Mouse (Mus musculus): ENCODE data around the gene Hrh2.

The Hrh2 gene

DNA sequence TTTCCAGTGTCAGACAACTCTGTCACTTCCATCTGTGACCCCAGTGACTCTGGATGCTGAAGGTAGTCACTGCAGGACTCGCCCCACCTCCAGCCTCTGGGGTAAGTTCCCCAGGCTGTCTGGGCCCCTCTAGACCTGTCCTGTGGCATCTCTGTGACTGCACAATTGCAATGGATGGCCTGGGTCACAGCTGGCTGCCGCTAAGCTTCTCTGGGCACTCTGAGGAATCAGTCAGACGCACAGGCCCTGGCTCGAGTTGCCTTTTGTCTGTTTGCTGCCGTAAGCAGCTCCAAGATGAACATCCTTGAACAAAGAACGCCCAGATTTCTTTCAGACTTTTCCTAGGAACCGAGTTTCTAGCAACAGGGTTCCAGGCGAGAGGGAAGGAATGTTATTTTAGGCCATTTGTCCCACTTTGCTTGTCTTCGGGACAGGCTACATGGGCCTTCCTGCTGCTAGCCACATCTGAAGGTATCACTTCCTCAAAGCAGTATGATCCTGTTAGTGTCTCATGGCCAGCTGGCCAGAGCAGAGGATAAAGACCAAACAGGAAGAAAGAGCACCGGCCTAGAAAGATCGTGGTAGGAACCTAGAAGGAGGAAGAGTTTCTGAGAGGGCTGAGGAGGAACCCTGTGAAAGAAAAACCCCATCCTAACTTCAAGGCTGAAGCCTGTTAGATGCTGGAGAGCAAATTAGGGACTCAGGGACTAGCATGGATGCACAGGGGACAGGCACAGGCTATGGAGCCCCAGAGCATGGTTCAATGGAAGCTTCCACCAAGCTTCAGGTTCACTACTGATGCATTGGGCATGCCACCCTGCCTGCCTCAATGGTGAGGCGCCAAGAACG is 31.2 kb downstream of the Hrh2 start:
- DNase-seq = no peak

DNA sequence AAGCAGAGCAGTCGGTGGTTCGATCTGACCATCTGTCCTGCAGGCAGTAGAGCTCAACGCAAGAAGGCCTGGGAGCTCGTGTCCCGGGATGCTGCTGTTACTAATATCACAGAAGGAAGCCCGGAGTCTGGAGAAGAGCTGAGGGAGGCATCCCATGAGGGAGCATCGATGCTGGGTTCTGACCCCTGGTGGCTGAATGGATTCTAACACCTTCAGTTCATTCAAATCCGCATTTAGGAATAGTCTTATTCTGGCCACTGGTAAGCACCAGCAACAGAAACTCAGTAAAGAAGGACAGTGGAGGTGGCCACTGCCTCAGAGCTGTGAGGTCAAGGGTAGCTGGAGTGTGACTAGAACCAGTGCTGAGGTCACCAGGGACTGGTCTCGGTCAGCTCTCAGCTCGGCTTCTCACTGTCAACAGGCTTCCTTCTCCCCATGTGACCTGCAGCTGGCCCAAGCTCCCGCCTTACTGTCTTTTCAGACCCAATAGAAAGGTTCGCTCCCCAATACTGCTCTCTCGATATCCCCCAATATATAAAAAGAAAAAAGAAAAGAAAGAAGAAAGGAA is 36.1 kb downstream of the Hrh2 start:
- DNase-seq = peak; percentile 36

GRCm38 (mm10) chr13:54230081-54230480 is 38.2 kb downstream of the Hrh2 start:
- DNase-seq = no peak

DNA sequence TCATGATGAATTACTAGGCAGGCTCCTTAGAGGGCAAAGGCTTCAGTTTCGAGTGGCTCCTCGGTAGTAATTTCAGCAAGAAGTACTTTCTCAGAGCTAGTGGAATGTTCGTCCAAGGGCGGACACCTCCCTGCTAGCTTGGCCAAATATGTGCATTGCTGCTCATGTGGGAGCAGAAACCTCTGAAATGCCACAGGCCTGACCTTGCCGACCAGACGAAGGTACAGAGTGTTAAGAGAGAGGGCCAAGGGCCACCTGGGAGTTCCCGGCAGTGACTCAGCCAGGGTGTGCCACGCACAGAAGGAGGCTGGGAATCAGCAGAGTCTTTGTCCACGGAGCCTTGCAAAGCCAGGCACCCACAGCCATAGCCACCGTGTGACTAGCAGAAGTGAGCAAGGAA is 39.9 kb downstream of the Hrh2 start:
- DNase-seq = no peak

DNA sequence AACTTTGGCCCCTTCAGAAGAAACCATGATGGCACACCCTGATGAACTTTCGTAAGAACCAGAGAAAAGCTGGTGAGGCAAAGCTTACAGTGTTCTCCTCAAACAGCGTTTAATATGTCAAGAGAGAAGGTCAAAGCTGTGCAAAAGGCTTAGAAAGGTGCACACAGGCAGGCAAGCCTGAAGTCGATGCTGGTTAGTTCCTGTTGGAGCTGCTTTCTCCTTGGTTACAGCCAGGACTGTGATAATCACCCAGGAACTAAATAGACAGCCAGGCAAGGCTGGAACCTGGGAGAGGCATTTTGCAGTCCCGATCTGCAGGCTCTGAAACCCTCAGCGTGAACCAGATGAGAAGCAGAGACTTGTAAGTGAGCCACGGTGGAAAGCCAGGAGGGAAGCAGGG is 45.6 kb downstream of the Hrh2 start:
- DNase-seq = no peak

GRCm38 (mm10) chr13:54238585-54239323 is 46.8 kb downstream of the Hrh2 start:
- no peak for DNase-seq

DNA sequence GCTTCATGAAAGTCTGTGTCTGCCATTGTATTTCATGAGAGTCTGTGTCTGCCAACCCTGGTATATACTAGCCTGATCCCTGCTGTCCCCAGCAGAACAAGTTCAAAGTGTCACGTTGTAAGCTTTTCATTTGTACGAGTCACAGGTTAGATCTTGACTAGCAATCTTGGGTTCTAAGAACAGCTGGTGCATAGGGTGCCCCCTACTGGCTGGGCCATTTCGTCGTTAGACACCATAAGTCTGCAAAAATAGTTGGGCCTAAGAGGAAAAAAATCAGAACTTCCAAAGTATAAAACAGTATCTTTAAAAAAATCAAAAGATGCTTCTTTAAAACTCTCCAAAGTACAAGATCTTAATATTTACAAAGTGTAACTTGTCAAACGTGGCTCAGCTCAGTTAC is 50.5 kb downstream of the Hrh2 start:
- DNase-seq = peak; percentile 70

DNA sequence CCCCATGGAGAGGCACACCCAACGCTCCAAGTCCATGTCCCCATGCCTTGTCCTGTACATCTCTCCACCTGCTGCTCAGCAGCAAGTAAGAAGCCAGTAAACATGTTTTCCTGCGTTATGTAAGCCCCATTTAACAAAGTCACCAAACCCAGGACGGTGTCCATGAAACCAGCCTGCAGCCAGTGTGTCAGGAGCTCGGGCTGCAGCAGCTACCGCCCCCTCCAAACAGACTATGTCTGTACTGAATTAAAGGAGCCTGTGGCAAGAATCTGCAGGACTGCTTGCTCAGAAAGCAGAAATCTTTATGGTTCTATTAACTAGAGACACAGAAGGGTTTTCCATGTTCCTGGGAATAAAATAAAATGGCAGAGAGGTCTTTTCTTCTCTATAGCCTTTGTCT is 53.3 kb downstream of the Hrh2 start:
- DNase-seq = no peak

- peak; percentile 77 for DNase-seq
Observed at GRCm38 (mm10) chr13:54247545-54247944, 55.6 kb downstream of the Hrh2 start.

- DNase-seq = no peak
Observed at GRCm38 (mm10) chr13:54248436-54248995, 56.6 kb downstream of the Hrh2 start.

DNA sequence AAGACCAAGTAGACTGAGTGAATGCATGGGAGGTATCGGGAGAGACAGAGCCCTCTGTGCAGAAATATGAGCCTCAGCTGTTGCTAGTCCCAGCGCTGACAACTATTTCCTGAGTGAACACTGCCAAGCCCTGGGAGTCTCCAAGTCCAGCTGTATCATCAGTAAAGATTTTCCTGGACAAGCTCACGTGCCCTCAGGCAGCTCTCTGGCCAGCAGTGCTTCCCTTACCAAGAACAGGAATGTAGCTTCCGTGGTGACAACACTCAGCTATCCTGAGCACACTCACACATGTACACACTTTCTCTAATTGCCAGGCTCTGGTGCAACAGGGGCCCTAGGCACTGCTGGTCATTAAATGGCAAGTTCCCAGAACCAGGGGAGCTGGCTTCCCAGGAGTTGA is 57.1 kb downstream of the Hrh2 start:
- DNase-seq = no peak

- DNase-seq = no peak
Observed at GRCm38 (mm10) chr13:54250346-54250745, 58.4 kb downstream of the Hrh2 start.

DNA sequence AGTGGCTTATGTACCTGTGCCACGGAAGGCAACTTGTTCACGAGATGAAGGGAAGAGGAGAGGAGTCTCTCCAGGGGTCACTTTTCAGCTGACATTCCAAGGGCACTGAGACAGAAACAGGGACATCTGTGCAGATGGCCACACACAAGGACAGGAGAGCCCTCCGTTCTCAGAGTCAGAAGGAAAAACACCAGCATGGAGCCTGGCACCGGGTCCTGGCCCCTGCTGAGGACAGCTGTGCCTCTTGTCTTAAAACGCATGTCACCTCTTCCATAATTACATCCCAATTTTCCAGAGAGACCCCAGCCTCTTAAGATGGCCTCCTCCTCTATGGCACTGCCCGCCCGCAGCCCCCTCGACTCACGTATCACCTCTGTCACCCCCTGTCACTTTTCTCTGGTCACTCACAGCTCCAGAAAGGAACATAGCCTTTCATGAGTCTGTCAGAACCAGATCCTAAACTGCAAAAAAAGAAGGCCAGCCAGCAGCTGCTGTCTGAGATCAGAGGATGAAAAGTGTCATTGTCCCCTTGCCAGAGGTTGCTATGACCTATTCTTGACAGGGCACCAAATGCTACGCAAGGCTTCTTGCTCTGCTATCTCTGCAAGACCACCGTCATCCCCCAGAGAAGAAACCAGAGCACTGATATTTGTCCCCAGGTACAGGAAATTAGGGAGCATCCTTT is 59.8 kb downstream of the Hrh2 start:
- DNase-seq = no peak

- no peak for DNase-seq
Observed at GRCm38 (mm10) chr13:54257580-54258223, 65.8 kb downstream of the Hrh2 start.

DNA sequence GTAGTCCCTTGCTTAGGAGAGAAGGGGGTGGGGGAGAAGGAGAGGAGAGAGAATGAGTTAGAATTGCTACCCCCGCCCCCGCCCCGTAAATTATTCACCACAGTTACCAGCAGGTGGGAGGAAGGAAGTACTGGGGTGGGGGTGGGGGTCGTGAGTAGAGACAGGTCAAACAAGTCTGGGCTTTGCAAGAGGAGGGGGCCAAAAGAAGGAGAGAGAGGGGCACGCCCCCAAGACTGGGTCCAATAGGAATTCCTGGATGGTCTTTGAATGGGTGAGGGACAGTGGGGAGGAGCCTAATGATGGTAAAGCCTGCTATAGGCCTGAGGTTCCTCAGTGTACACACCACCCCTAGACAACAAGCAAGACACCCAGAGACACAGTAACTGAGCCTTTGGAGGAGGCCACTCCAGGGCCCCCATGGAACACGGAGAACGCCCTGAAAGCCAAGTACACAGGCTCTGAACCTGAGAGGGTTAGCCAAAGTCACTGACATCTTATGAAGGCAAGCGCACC is 66.4 kb downstream of the Hrh2 start:
- no peak for DNase-seq

DNA sequence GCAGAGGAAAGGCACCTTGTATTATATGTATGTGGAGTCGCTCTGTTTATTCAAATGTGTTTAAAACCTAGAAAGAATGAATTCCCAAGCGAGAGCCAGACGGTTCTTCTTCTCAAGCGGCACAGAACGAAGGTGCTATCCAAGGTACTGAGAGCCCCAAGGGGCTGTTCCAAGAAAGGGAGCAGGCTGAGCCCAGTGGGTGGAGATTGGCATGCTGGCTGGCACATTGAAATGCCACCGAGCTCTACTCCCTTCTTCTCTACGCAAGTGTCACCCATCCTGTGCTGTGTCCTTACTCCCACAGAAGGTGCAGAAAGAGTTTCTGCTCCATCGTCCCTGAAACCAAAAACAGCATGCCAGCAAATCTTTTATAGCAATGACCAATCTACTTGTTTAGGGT is 68.4 kb downstream of the Hrh2 start:
- DNase-seq = no peak

GRCm38 (mm10) chr13:54262741-54263510 is 71.0 kb downstream of the Hrh2 start:
- DNase-seq = no peak

GRCm38 (mm10) chr13:54263641-54264040 is 71.7 kb downstream of the Hrh2 start:
- DNase-seq = no peak

- DNase-seq = no peak
Observed at GRCm38 (mm10) chr13:54266472-54266871, 74.5 kb downstream of the Hrh2 start.

DNA sequence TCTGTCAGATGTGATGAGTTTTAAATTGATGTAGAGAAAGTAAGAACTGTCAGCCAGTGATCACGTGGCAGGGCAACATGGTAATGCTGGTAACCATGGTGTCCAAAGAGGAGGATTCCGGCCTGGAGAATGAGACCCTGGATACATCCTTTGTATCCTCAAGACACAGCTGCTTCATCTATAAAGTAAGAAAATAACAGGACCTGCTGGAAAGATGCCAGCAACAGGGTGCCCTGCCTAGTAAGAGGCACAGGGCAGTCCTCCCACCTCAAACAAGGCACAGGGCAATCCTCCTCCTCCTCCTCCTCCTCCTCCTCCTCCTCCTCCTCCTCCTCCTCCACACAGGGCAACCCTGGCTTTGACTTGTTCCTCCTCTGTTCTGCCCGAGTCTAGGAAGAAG is 77.2 kb downstream of the Hrh2 start:
- DNase-seq = no peak

DNA sequence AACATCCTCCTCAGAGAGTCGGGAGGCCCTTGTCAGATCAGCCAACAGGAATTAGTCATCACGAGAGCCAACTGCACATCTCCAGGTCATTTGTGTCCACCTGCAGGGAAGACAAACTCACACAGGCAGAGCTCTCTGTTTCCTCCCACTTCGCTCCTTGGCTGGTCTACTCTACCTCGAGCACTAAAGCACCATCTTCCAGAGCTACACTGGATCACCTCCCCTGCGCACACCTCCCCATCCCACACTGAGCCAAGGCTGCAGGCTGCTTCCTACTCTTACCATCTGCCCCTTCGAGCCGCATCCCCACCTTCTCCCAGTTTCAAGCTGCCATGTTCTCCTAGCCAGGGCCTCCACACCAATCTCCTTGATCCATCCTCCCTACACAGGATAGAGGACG is 77.7 kb downstream of the Hrh2 start:
- DNase-seq = no peak

DNA sequence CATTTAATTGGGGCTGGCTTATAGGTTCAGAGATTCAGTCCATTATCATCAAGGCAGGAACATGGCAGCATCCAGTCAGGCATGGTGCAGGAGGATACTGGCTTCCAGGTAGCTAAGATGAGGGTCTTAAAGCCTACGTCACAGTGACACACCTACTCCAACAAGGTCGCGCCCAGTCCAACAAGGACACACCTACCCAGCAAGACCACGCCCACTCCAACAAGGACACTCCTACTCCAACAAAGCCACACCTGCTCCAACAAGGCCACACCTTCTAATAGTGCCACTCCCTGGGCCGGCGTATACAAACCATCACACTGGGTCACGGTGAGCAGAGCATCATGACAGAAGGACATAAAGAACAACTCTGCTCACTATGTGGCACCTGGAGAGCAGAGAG is 80.1 kb downstream of the Hrh2 start:
- DNase-seq = no peak
